8 mouse cellular contexts compared by ENCODE assay signal in the genomic region with DNA sequence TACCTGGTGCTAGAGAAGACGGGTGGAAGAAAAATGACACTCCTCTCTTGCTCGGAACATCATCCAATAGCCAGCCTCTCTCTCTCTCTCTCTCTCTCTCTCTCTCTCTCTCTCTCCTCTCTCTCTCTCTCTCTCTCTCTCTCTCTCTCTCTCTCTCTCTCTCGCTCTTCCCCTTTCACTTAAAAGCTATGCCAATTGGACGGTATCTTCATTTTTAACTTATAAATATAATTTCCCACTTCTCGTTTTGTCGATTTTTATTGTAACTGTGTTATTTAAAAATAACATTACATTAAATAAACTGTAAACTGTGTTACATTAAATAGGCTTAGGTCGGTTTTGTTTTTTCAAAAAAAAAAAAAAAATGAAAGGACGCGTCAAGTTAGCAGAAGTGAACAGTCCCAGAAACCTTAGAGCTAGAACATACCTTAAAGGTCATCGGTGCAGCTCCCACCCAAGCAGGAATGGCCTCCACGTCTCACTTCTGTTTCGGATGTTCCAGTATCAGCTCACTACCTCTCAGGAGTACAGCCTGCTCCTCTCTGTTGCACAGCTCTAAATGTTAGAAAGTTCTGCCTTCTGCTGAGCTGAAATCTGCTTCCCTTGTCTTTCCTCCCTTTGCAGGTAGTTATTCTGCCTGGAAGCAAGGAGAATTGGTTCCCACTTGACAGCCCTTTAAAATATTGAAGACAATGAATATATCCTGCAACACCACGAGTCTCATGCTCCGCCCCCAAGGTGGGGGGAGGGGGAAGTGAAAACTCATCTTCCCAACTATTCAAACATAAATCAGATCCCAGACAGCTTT. TPM values are rescaled to one million over a fixed set of nuclear protein-coding genes. Genes with fewer than 3 reads are reported as not detected.
A peak's percentile ranks its signal among the peaks of the same experiment; 100 is the strongest.
DNase-seq lines count a peak whose midpoint lies in the region; ATAC-seq lines count a peak whose summit lies in the region.

A gene (minus strand): TSS at position 682 of the 808 bp plus-strand sequence.

- intact Hi-C loops in heart, postnatal 14 days (cut with DNase I), result no loop called here

- 0 out of 2 replicates have a peak, but pooled peaks cover 2% of the 10 kb centered on the region for H3K4me1 ChIP-seq in forebrain, embryonic 11.5 days (replicated peaks; ENCODE audit: control insufficient read depth, insufficient read depth, low read length)
- H3K4me1 ChIP-seq in lung, embryonic 15.5 days, result peaks cover 13% of the 10 kb centered on the region

- H3K9ac ChIP-seq in forebrain, embryonic 11.5 days (ENCODE audit: low read length), result peak within 1 kb of the TSS; percentile 93
- H3K9ac ChIP-seq in lung, embryonic 15.5 days, result peak within 1 kb of the TSS; percentile 91

- no peaks in the 10 kb centered on the region for H3K9me3 ChIP-seq in forebrain, embryonic 11.5 days (ENCODE audit: control insufficient read depth, low read length)
- no peaks in the 10 kb centered on the region for H3K9me3 ChIP-seq in lung, embryonic 15.5 days

- peak within 1 kb of the TSS; percentile 87 for H3K27ac ChIP-seq in forebrain, embryonic 11.5 days (ENCODE audit: low read depth, low read length)
- peak within 1 kb of the TSS; percentile 93 for H3K27ac ChIP-seq in lung, embryonic 15.5 days

- DNase-seq in MN1 (ENCODE audit: low spot score), result peak; percentile 66
- DNase-seq in brain, adult 2 months (ENCODE audit: low read depth, low spot score), result peak; percentile 32
- DNase-seq in forebrain, embryonic 11.5 days (ENCODE audit: low spot score), result peak; percentile 59
- peak; percentile 8 to 18 for DNase-seq in heart, postnatal 14 days
- DNase-seq in kidney, postnatal 4 days, result peak; percentile 40 to 49
- DNase-seq in retina, embryonic 14.5 days (ENCODE audit: low spot score), result peak; percentile 52
- DNase-seq in frontal cortex, postnatal 10 days (ENCODE audit: low spot score in 2 of 2), result no peak

- no peaks in the 10 kb centered on the region for H3K27me3 ChIP-seq in forebrain, embryonic 11.5 days (ENCODE audit: control insufficient read depth, insufficient read depth, low read length)
- H3K27me3 ChIP-seq in lung, embryonic 15.5 days, result 0 out of 2 replicates have a peak, but pooled peaks cover 5% of the 10 kb centered on the region

- 1% methylated on average over 14 of the region's 14 CpGs for WGBS in forebrain, embryonic 11.5 days
- WGBS in lung, embryonic 15.5 days, result under 1% methylated on average over 14 of the region's 14 CpGs

- peak within 1 kb of the TSS; percentile 99 for H3K4me3 ChIP-seq in forebrain, embryonic 11.5 days (ENCODE audit: low read depth, low read length)
- H3K4me3 ChIP-seq in lung, embryonic 15.5 days, result peak within 1 kb of the TSS; percentile 96

- no peaks in the 10 kb centered on the region for H3K36me3 ChIP-seq in forebrain, embryonic 11.5 days (ENCODE audit: control insufficient read depth, insufficient read depth, low read length)
- no peaks in the 10 kb centered on the region for H3K36me3 ChIP-seq in lung, embryonic 15.5 days

- no peak for ATAC-seq in forebrain, embryonic 11.5 days (replicated peaks; ENCODE audit: low FRiP score)
- ATAC-seq in lung, embryonic 15.5 days (ENCODE audit: borderline replicate concordance, extremely low read depth, low FRiP score, low TSS enrichment), result no peak

- peak within 1 kb of the TSS; percentile 57 for H3K4me2 ChIP-seq in forebrain, embryonic 11.5 days (ENCODE audit: low read depth, low read length, severe bottlenecking)
- H3K4me2 ChIP-seq in lung, embryonic 15.5 days, result peak within 1 kb of the TSS; percentile 65

RNA-seq across cellular contexts. Expression of the gene that starts here (rescaled TPM):
- polyA plus RNA-seq in forebrain, embryonic 11.5 days (2014; fragmentation: Nextera tagmentation; extraction: Ambion mirVana), result 103 and 106 TPM in 2 replicates
- total RNA-seq in heart, postnatal 14 days (2021), result 10 to 100 TPM; 43.8 to 45.4 TPM
- 81.4 and 85.9 TPM in 2 replicates for polyA plus RNA-seq in lung, embryonic 15.5 days (2015; fragmentation: Nextera tagmentation; extraction: Ambion mirVana)

Comparison
In these comparisons a context has a peak if more than half of its experiments do, and no peak if none do; other contexts are left out.
1. DNase-seq: peak in MN1 (single experiment), brain, adult 2 months (single experiment), forebrain, embryonic 11.5 days (single experiment), heart, postnatal 14 days (2 of 2), kidney, postnatal 4 days (2 of 2) and retina, embryonic 14.5 days (single experiment); none in frontal cortex, postnatal 10 days (0 of 2).